Mouse (Mus musculus) yolk sac, embryonic 10.5 days (tissue): ENCODE measurements at regions not wholly inside any gene's neighbourhood (a gene's known extent, or its start where the extent isn't known, plus 50 kb on each side); places are given as distances from the start of the nearest gene placed in this dataset.
A peak's percentile ranks its signal among the peaks of the same experiment; 100 is the strongest.

Experiments used
- DNase-seq: peaks from one replicate; pipeline ENCODE4 v3.0.0-alpha.2; 2017; ENCODE audit warnings: low spot score

- DNase-seq: no peak
Observed at GRCm38 (mm10) chr10:51963671-51964070, 58.6 kb upstream of the Vgll2 start.

GRCm38 (mm10) chr10:51970113-51970512, 52.2 kb upstream of the Vgll2 start:
- DNase-seq: peak; percentile 62
